Mouse (Mus musculus): ENCODE data around the gene Hist1h1a.

GRCm38 (mm10) chr13:23779025-23779424 lies 15.6 kb downstream of the Hist1h1a start:
- no peak for TF ChIP-seq CTCF (IDR thresholded peaks at IDR 0.05; ENCODE audit: low read depth, low read length)
- no peak for TF ChIP-seq POLR2A (IDR thresholded peaks at IDR 0.05; ENCODE audit: extremely low read depth, insufficient read depth, low read length)

Data from liver, adult 2 months (tissue).